Comparison of ENCODE assay signal across 9 mouse cellular contexts in genomic region chr15:80266281-80266680, GRCm38 (mm10). TPM values are rescaled to one million over a fixed set of nuclear protein-coding genes. Genes with fewer than 3 reads are reported as not detected.
DNase-seq lines count a peak whose midpoint lies in the region; TF ChIP-seq lines count a peak whose summit lies in the region.
"Had no signal": no experiment of that assay in that cellular context is flagged by ENCODE, and none has a peak within 500 bp of the region (broad histone marks: within the 10 kb centered on the region; RNA-seq: fewer than 3 reads in every experiment).

No protein-coding gene starts in this region.

- no peak overlapping the region for H3K4me3 ChIP-seq in layer of hippocampus, adult 2 months
- H3K4me3 ChIP-seq: limb, embryonic 15.5 days had no signal

- no peak overlapping the region for H3K27ac ChIP-seq in layer of hippocampus, adult 2 months
- H3K27ac ChIP-seq: limb, embryonic 15.5 days had no signal

- TF ChIP-seq CTCF in layer of hippocampus, adult 2 months (conservative IDR thresholded peaks at IDR 0.05) = peak; percentile 92

- DNase-seq in gastrocnemius, adult 18-20 months (ENCODE audit: low spot score) = peak; percentile 72
- no peak for DNase-seq in gastrocnemius, postnatal 25 days
- DNase-seq in ZHBTc4 (ENCODE audit: low read depth, low spot score) = peak; percentile 87
- DNase-seq in embryo, embryonic 10.5 days (ENCODE audit: low spot score) = peak; percentile 91
- peak; percentile 65 for DNase-seq in heart, adult 8-10 months (ENCODE audit: low spot score)
- DNase-seq in layer of hippocampus, adult 2 months (ENCODE audit: low spot score in 2 of 2) = peak; percentile 81 to 82
- peak; percentile 94 for DNase-seq in lung, postnatal 36 days
- peak; percentile 87 to 91 for DNase-seq in right cerebral cortex, postnatal 10 days (ENCODE audit: low spot score in 2 of 2)

RNA-seq across cellular contexts. Expression of gene Rps19bp1, which starts 2.2 kb away (rescaled TPM):
- total RNA-seq in gastrocnemius, adult 18-20 months (2021) = 10 to 100 TPM; 10.8 to 15.3 TPM
- 10 to 100 TPM in 1 of 2 experiments, 1 to 10 TPM in 1; 9.9 to 11.2 TPM for total RNA-seq in gastrocnemius, postnatal 25 days (2021)
- total RNA-seq in heart, adult 8-10 months (2022) = 10 to 100 TPM; 13.2 to 16.5 (median 14.6) TPM
- total RNA-seq in layer of hippocampus, adult 2 months (2021) = 10 to 100 TPM; 32.5 to 37.0 TPM

RNA-seq across cellular contexts. Expression of gene Atf4, which starts 11.3 kb away (rescaled TPM):
- total RNA-seq in gastrocnemius, adult 18-20 months (2021) = 100 to 1,000 TPM; 141 to 165 TPM
- 100 to 1,000 TPM; 107 to 114 TPM for total RNA-seq in gastrocnemius, postnatal 25 days (2021)
- total RNA-seq in heart, adult 8-10 months (2022) = 10 to 100 TPM; 42.9 to 76.3 (median 65.9) TPM
- 10 to 100 TPM; 85.7 to 94.3 TPM for total RNA-seq in layer of hippocampus, adult 2 months (2021)

RNA-seq across cellular contexts. Expression of gene Cacna1i, which starts 20.8 kb away (rescaled TPM):
- total RNA-seq in gastrocnemius, adult 18-20 months (2021) = under 1 TPM; 0.21 TPM
- total RNA-seq in gastrocnemius, postnatal 25 days (2021) = under 1 TPM; 0.11 to 0.43 TPM
- total RNA-seq in heart, adult 8-10 months (2022) = under 1 TPM in 3 of 4 experiments, not detected in 1; 0.03 to 0.37 (median 0.14) TPM
- total RNA-seq in layer of hippocampus, adult 2 months (2021) = 10 to 100 TPM; 36.1 to 41.4 TPM

RNA-seq across cellular contexts. Expression of gene AC140267.1, which starts 30.6 kb away (rescaled TPM):
- total RNA-seq in gastrocnemius, adult 18-20 months (2021) = 1 to 10 TPM; 7.1 to 9.7 TPM
- total RNA-seq in gastrocnemius, postnatal 25 days (2021) = 1 to 10 TPM; 4.0 to 7.5 TPM
- 10 to 100 TPM in 1 of 4 experiments, 1 to 10 TPM in 3; 5.6 to 11.9 (median 8.0) TPM for total RNA-seq in heart, adult 8-10 months (2022)
- total RNA-seq in layer of hippocampus, adult 2 months (2021) = 10 to 100 TPM; 20.4 to 24.6 TPM

RNA-seq across cellular contexts. Expression of gene Mief1, which starts 32.5 kb away (rescaled TPM):
- 10 to 100 TPM; 20.4 to 23.0 TPM for total RNA-seq in gastrocnemius, adult 18-20 months (2021)
- total RNA-seq in gastrocnemius, postnatal 25 days (2021) = 10 to 100 TPM; 19.5 to 23.2 TPM
- total RNA-seq in heart, adult 8-10 months (2022) = 10 to 100 TPM; 27.0 to 30.7 (median 28.7) TPM
- total RNA-seq in layer of hippocampus, adult 2 months (2021) = 10 to 100 TPM; 31.0 to 32.2 TPM

Comparison
In these comparisons a context has a peak if more than half of its experiments do, and no peak if none do; other contexts are left out.
1. RNA of gene Cacna1i, which starts 20.8 kb away (total RNA-seq): 36.1 to 41.4 TPM in layer of hippocampus, adult 2 months; 0.11 to 0.43 TPM in gastrocnemius, postnatal 25 days, 0.21 TPM in gastrocnemius, adult 18-20 months and 0.03 to 0.37 TPM in heart, adult 8-10 months; every median in the first group is over 10 times any median in the second.